17 mouse cellular contexts compared by ENCODE assay signal in the genomic region with DNA sequence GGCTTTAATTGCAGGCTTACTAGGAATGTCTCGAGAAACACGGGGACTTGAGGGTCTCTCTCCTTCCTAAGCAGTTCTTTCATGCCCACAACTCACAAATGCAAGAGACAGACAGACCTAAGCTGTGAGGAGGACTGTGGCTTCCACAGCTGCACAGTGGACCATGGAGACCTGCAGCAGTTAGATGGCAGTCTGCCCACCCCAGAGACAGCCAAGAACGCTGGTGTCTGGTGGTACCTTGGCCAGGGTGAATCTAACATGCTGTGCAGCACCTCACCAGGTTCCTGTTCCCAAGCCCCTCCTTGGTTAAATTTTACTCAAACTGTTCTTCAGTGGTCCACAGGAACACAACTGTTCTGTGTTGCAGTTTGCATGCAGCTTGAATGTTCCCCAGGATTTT.
"Had no signal": no experiment of that assay in that cellular context is flagged by ENCODE, and none has a peak within 500 bp of the region (broad histone marks: within the 10 kb centered on the region; RNA-seq: fewer than 3 reads in every experiment).

No protein-coding gene starts in this region.

- H3K4me3 ChIP-seq: left cerebral cortex, adult 2 months; limb, embryonic 10.5 days; liver, embryonic 15.5 days; megakaryocyte, embryonic 14.5 days; midbrain, embryonic 15.5 days; neural tube, embryonic 12.5 days had no signal

- DNase-seq: lung, embryonic 14.5 days; lung, postnatal 14 days; retina, postnatal 1 day; right cerebral cortex, postnatal 4 days; spleen, adult 18-20 months; thymus, adult 18-20 months; thymus, postnatal 14 days had no signal

- H3K36me3 ChIP-seq: limb, embryonic 10.5 days; liver, embryonic 15.5 days; midbrain, embryonic 15.5 days; neural tube, embryonic 12.5 days had no signal

- ATAC-seq: intestine, embryonic 16.5 days; midbrain, embryonic 15.5 days had no signal

- H3K9me3 ChIP-seq: limb, embryonic 10.5 days; liver, embryonic 15.5 days; midbrain, embryonic 15.5 days; neural tube, embryonic 12.5 days had no signal

- H3K27me3 ChIP-seq: liver, embryonic 15.5 days; midbrain, embryonic 15.5 days; neural tube, embryonic 12.5 days had no signal

- H3K4me2 ChIP-seq: liver, embryonic 11.5 days; liver, embryonic 15.5 days; lung, embryonic 14.5 days; midbrain, embryonic 11.5 days; midbrain, embryonic 15.5 days; neural tube, embryonic 12.5 days had no signal

- H3K9ac ChIP-seq: liver, embryonic 15.5 days; lung, embryonic 14.5 days; midbrain, embryonic 15.5 days; neural tube, embryonic 12.5 days had no signal

- H3K4me1 ChIP-seq: limb, embryonic 10.5 days; liver, embryonic 15.5 days; megakaryocyte, embryonic 14.5 days; neural tube, embryonic 12.5 days had no signal

- H3K27ac ChIP-seq: left cerebral cortex, adult 2 months; limb, embryonic 10.5 days; liver, embryonic 15.5 days; macrophage; midbrain, embryonic 15.5 days; neural tube, embryonic 12.5 days had no signal
